Mouse (Mus musculus) bone marrow, adult 2 months (tissue): ENCODE measurements around the gene H1fx.

Source experiments
- CTCF ChIP-seq: fragments of 200-500 bp; IDR thresholded peaks from 2 replicates; pipeline ENCODE4 v1.5.1; 2011; ENCODE audit warnings: low read length, control low read depth; ENCODE audit not compliant: control insufficient read depth, insufficient read depth
- POLR2A ChIP-seq: fragments of 200-500 bp; IDR thresholded peaks from 2 replicates; pipeline ENCODE4 v1.6.1; 2011; ENCODE audit warnings: low read depth, mild to moderate bottlenecking, control low read depth, low read length, borderline replicate concordance; ENCODE audit not compliant: control insufficient read depth

GRCm38 (mm10) chr6:87982506-87982905 is 1.1 kb upstream of the H1fx start:
- TF ChIP-seq POLR2A, result no peak
- TF ChIP-seq CTCF, result no peak
